Mouse (Mus musculus) olfactory bulb, adult 2 months (tissue): ENCODE data around the gene Phkg2. TPM values are rescaled to one million over a fixed set of nuclear protein-coding genes. Genes with fewer than 3 reads are reported as not detected.

ENCODE experiments used
- H3K27ac ChIP-seq: fragments of 200-500 bp; 2 replicates; pipeline ENCODE4 v1.5.1; 2012; ENCODE audit warnings: low read depth, low read length; ENCODE audit not compliant: insufficient read depth
- H3K4me1 ChIP-seq: fragments of 200-500 bp; 2 replicates; pipeline ENCODE4 v1.6.1; 2012; ENCODE audit warnings: low read length; ENCODE audit not compliant: control insufficient read depth, insufficient read depth
- H3K4me3 ChIP-seq: fragments of 200-500 bp; 2 replicates; pipeline ENCODE4 v1.5.1; 2012; ENCODE audit warnings: mild to moderate bottlenecking, low read depth, low read length, moderate library complexity; ENCODE audit not compliant: insufficient read depth
- CTCF ChIP-seq: fragments of 200-500 bp; IDR thresholded peaks from 2 replicates; pipeline ENCODE4 v1.5.1; 2012; ENCODE audit warnings: low read depth, mild to moderate bottlenecking, low read length, moderate library complexity; ENCODE audit not compliant: insufficient read depth
- POLR2A ChIP-seq: fragments of 200-500 bp; IDR thresholded peaks from 2 replicates; pipeline ENCODE4 v1.6.1; 2012; ENCODE audit warnings: mild to moderate bottlenecking, low read depth, low read length, moderate library complexity; ENCODE audit not compliant: insufficient read depth
- WGBS: fragments of 180-500 bp; shearing (Covaris S2); methylation state at CpG from one replicate; pipeline ENCODE4 v1.1.7; 2018; 5-methylcytosine and 5-hydroxymethylcytosine counted together
- polyA plus RNA-seq: library from polyadenylated mRNA; stranded (reverse); fragments of >200 nt; gene quantifications from 2 replicates; pipeline ENCODE4 v1.2.4, GENCODE M21; 2012; ENCODE audit warnings: low replicate concordance; ENCODE audit not compliant: missing spikeins, insufficient read depth, insufficient read length

The Phkg2 gene
- polyA plus RNA-seq, 1 experiment = not detected

GRCm38 (mm10) chr7:127628646-127629045, 55.5 kb downstream of the Phkg2 start:
- H3K4me1 ChIP-seq = no peaks in the 10 kb centered on the region
- 86% methylated on average over 5 of the region's 5 CpGs for WGBS
- H3K4me3 ChIP-seq = no peak overlapping the region
- TF ChIP-seq POLR2A = no peak
- H3K27ac ChIP-seq = no peak overlapping the region

- TF ChIP-seq CTCF (no peak), POLR2A (no peak)
- 58% methylated on average over 4 of the region's 4 CpGs for WGBS
- no peak overlapping the region for H3K27ac ChIP-seq
- H3K4me3 ChIP-seq = no peak overlapping the region
- no peaks in the 10 kb centered on the region for H3K4me1 ChIP-seq
Measured at GRCm38 (mm10) chr7:127631416-127631815, 58.3 kb downstream of the Phkg2 start.

Other genes starting within 250 kb of the Phkg2 start
- gene Zfp768, start 227.8 kb upstream of the Phkg2 start, polyA plus RNA-seq = not detected in 2 replicates
- gene Zfp747, start 197.3 kb upstream of the Phkg2 start, polyA plus RNA-seq = not detected in 2 replicates
- gene 9130019O22Rik, start 186.2 kb upstream of the Phkg2 start, polyA plus RNA-seq = not detected in 2 replicates
- gene E430018J23Rik, start 179.7 kb upstream of the Phkg2 start, polyA plus RNA-seq = not detected in 2 replicates
- not detected in 2 replicates for gene Zfp764, start 166.5 kb upstream of the Phkg2 start, polyA plus RNA-seq
- gene Zfp688, start 151.3 kb upstream of the Phkg2 start, polyA plus RNA-seq = not detected in 2 replicates
- not detected in 2 replicates for gene Zfp689, start 124.2 kb upstream of the Phkg2 start, polyA plus RNA-seq
- gene Prr14, start 113.7 kb upstream of the Phkg2 start, polyA plus RNA-seq = not detected in 2 replicates
- gene Fbrs, start 94.1 kb upstream of the Phkg2 start, polyA plus RNA-seq = not detected in 2 replicates
- 110 and 137 TPM in 2 replicates for gene Srcap, start 61.4 kb upstream of the Phkg2 start, polyA plus RNA-seq
- gene Gm42715, start 53.8 kb upstream of the Phkg2 start, polyA plus RNA-seq = not detected in 2 replicates
- gene Tmem265, start 11.9 kb upstream of the Phkg2 start, polyA plus RNA-seq = not detected in 2 replicates
- not detected in 2 replicates for gene Ccdc189, start 15.3 kb downstream of the Phkg2 start, polyA plus RNA-seq
- 81.5 TPM in 1 of 2 replicates, not detected in the other for gene Rnf40, start 15.4 kb downstream of the Phkg2 start, polyA plus RNA-seq
- gene Zfp629, start 42.5 kb downstream of the Phkg2 start, polyA plus RNA-seq = not detected in 2 replicates
- not detected in 2 replicates for gene Bcl7c, start 135.6 kb downstream of the Phkg2 start, polyA plus RNA-seq
- gene Ctf1, start 139.4 kb downstream of the Phkg2 start, polyA plus RNA-seq = not detected in 2 replicates
- not detected in 2 replicates for gene Ctf2, start 158.8 kb downstream of the Phkg2 start, polyA plus RNA-seq
- not detected in 2 replicates for gene Fbxl19, start 171.2 kb downstream of the Phkg2 start, polyA plus RNA-seq
- gene Orai3, start 196.5 kb downstream of the Phkg2 start, polyA plus RNA-seq = not detected in 2 replicates
- gene Setd1a, start 203.3 kb downstream of the Phkg2 start, polyA plus RNA-seq = 526 TPM in 1 of 2 replicates, not detected in the other
- gene Gm49388, start 212.3 kb downstream of the Phkg2 start, polyA plus RNA-seq = not detected in 2 replicates
- not detected in 2 replicates for gene Hsd3b7, start 227.3 kb downstream of the Phkg2 start, polyA plus RNA-seq